Mouse (Mus musculus) thymus, postnatal 14 days (tissue): ENCODE results near the gene Dcps.

Source experiments
- DNase-seq: peaks from one replicate; pipeline ENCODE4 v3.0.0; 2021

Dcps gene

GRCm38 (mm10) chr9:35108066-35108465 lies 67.8 kb downstream of the Dcps start:
- DNase-seq = no peak

- DNase-seq = no peak
These were observed 68.5 kb downstream of the Dcps start for GRCm38 (mm10) chr9:35107396-35107795.

GRCm38 (mm10) chr9:35105884-35106880 lies 69.7 kb downstream of the Dcps start:
- no peak for DNase-seq

GRCm38 (mm10) chr9:35105438-35105837 lies 70.4 kb downstream of the Dcps start:
- DNase-seq = no peak

- DNase-seq = no peak
These were observed 71.2 kb downstream of the Dcps start for GRCm38 (mm10) chr9:35104711-35105110.

GRCm38 (mm10) chr9:35098762-35099161 lies 77.1 kb downstream of the Dcps start:
- no peak for DNase-seq

GRCm38 (mm10) chr9:35097901-35098300 lies 78.0 kb downstream of the Dcps start:
- no peak for DNase-seq

- no peak for DNase-seq
These were observed 80.1 kb downstream of the Dcps start for GRCm38 (mm10) chr9:35095726-35096125.

GRCm38 (mm10) chr9:35093350-35093749 lies 82.5 kb downstream of the Dcps start:
- DNase-seq = no peak

GRCm38 (mm10) chr9:35092904-35093303 lies 83.0 kb downstream of the Dcps start:
- DNase-seq = no peak
